Mouse (Mus musculus): ENCODE measurements around the gene Sash3. TPM values are rescaled to one million over a fixed set of nuclear protein-coding genes. Genes with fewer than 3 reads are reported as not detected.

Sash3 gene
- 0.71 and 1.8 TPM in 2 replicates for polyA plus RNA-seq (2016; fragmentation: Nextera tagmentation; extraction: Ambion mirVana)

DNA sequence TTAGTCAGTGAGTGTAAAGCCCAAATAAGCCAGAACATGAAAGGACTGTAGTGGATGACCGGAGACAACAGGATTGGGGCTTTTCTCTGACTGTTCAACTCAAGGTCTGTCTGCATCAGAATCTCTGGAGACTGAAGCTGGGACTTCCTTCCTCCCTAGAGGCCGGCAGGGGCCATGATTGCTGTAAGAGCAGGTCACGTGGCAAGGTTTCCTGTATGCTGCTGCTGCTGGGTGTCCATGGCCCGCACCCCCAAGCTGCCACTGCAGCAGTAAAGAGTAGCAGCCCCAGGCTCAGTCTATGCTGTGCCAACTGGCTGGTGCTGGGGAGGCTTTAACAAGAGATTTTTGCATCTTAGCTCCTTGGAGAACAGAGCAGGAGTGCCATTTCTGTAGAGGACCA lies at the start of gene Sash3:
Sash3 (plus strand) TSS at position 175 of the 400 bp plus-strand sequence.
- Histone ChIP-seq H3K4me3 (no peak within 1 kb of the TSS), H3K36me3 (no peaks in the 10 kb centered on the region), H3K27ac (no peak within 1 kb of the TSS), H3K27me3 (ENCODE audit: insufficient read depth, poor library complexity, severe bottlenecking) (peaks cover 3% of the 10 kb centered on the region; the same call in 1 of the 2 replicates), H3K9me3 (no peaks in the 10 kb centered on the region), H3K4me1 (no peaks in the 10 kb centered on the region)
- DNase-seq (ENCODE audit: low spot score) = no peak
- WGBS = 78% methylated on average over 4 of the region's 4 CpGs

DNA sequence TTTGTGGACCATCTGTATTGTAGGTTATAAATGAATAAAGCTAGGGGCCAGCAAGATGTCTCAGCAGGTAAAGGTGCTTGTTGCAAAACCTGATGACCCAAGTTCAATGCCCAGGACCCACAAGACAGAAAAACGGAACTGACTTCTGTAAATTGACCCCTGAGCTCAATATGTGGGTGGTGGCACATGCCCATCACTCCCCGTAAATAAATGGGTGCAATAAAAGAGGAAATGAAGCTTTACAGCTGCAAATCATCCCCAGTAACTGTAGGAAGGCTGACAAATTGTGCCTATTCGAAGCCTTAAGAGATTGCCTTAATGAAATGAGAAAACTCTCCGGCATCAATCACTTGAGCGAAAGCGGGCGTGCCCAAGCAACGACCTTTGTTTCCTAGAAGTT lies 49.7 kb upstream of the Sash3 start:
- Histone ChIP-seq H3K9me3 (no peaks in the 10 kb centered on the region), H3K4me1 (no peaks in the 10 kb centered on the region; the same call in 1 of the 2 replicates), H3K4me3 (no peak overlapping the region), H3K36me3 (no peaks in the 10 kb centered on the region), H3K27ac (no peak overlapping the region), H3K27me3 (ENCODE audit: insufficient read depth, poor library complexity, severe bottlenecking) (no peaks in the 10 kb centered on the region; the same call in 1 of the 2 replicates)
- 79% methylated on average over 8 of the region's 8 CpGs for WGBS
- no peak for DNase-seq (ENCODE audit: low spot score)

- H3K4me3 ChIP-seq = no peak overlapping the region
- no peaks in the 10 kb centered on the region for H3K36me3 ChIP-seq
- H3K4me1 ChIP-seq = no peaks in the 10 kb centered on the region
- H3K27me3 ChIP-seq (ENCODE audit: insufficient read depth, poor library complexity, severe bottlenecking) = no peaks in the 10 kb centered on the region; the same call in 1 of the 2 replicates
- no peak overlapping the region for H3K27ac ChIP-seq
- DNase-seq (ENCODE audit: low spot score) = no peak
- WGBS = 76% methylated on average over 9 of the region's 9 CpGs
- no peaks in the 10 kb centered on the region for H3K9me3 ChIP-seq
These were observed 47.6 kb upstream of the Sash3 start for GRCm38 (mm10) chrX:48098470-48099129.

DNA sequence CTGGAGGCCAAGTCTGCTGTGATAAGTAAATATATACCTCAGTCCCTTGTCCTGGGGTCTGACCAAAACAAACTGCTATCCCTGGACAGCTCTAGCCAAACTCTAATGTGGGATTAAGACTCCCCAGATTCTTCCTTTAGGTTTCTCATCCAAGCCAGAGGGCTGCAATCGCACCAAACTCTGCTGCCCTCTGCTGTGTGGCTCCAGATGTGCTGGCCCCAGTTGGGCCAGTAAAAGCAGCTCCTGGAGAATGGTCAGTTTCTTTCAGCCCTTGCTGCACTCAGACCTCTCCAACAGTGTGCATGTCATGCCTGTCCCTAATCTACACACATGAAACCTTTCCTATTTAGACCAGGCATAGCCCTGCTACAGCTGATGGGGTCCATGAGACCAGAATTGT lies 46.4 kb upstream of the Sash3 start:
- no peaks in the 10 kb centered on the region for H3K36me3 ChIP-seq
- no peak overlapping the region for H3K4me3 ChIP-seq
- H3K27ac ChIP-seq = no peak overlapping the region
- DNase-seq (ENCODE audit: low spot score) = no peak
- no peaks in the 10 kb centered on the region; the same call in 1 of the 2 replicates for H3K27me3 ChIP-seq (ENCODE audit: insufficient read depth, poor library complexity, severe bottlenecking)
- no peaks in the 10 kb centered on the region for H3K9me3 ChIP-seq
- H3K4me1 ChIP-seq = no peaks in the 10 kb centered on the region
- WGBS = 17% methylated on average over 1 of the region's 1 CpGs

DNA sequence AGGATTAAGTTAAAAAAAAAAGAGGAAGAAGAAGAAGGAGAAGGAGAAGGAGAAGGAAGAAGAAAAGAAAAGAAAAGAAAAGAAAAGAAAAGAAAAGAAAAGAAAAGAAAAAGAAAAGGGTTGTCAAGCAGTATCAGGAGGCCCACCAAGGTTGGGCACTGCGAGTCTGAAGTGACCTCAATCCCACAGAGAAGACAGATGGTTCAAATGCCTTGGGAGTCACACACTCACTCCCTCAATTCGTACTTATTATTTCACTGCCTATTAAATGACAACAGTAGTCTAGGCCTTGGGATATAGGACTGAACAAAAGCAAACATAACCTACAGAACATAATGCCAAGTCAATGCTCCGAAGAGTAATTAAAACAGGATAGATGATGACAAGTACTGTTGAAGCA lies 43.0 kb upstream of the Sash3 start:
- DNase-seq (ENCODE audit: low spot score) = no peak
- Histone ChIP-seq H3K27ac (no peak overlapping the region), H3K9me3 (no peaks in the 10 kb centered on the region), H3K36me3 (no peaks in the 10 kb centered on the region), H3K27me3 (ENCODE audit: insufficient read depth, poor library complexity, severe bottlenecking) (peaks cover 9% of the 10 kb centered on the region; the same call in 1 of the 2 replicates), H3K4me3 (no peak overlapping the region), H3K4me1 (no peaks in the 10 kb centered on the region)
- WGBS = 88% methylated on average over 3 of the region's 3 CpGs

DNA sequence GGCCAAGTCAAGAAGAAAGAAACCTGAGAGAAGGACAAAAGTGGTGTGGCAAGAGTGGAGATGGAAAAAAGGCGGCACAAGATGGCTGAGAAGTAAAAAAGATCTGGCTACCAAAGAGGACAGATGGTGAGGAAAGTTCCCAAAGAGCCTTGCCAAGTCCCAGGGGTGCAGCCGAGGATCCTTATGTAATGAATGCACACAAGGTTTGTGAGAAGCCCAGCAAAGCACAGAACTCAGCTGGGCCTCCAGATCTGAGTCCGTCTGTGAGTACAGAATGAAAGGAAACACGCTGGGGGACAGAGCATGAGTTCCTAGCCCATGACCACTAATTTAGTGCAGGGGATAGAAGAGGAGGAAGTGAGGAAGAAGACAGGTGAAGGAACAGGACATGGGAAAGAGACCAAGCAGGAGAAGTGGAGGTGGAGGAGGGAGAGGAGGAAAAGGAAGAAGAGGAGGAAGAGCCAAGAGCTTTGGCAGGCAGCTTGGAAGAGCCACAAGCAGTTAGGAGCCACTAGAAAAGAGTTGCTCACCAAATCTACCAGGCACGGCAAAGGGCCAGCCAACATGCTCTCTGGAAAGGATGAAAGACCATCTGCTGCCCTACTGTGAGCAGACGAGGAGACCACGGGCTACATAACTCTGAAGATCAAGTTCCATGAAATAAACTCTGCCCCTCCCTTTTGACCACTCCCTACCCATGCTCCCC lies 41.3 kb upstream of the Sash3 start:
- DNase-seq (ENCODE audit: low spot score) = no peak
- 80% methylated on average over 7 of the region's 7 CpGs for WGBS
- no peaks in the 10 kb centered on the region for H3K4me1 ChIP-seq
- H3K27me3 ChIP-seq (ENCODE audit: insufficient read depth, poor library complexity, severe bottlenecking) = peaks cover 9% of the 10 kb centered on the region; the same call in 1 of the 2 replicates
- no peak overlapping the region for H3K27ac ChIP-seq
- no peaks in the 10 kb centered on the region for H3K36me3 ChIP-seq
- H3K9me3 ChIP-seq = no peaks in the 10 kb centered on the region
- H3K4me3 ChIP-seq = no peak overlapping the region

- 48% methylated on average over 3 of the region's 3 CpGs for WGBS
- Histone ChIP-seq H3K27ac (no peak overlapping the region), H3K27me3 (ENCODE audit: insufficient read depth, poor library complexity, severe bottlenecking) (peaks cover 9% of the 10 kb centered on the region; the same call in 1 of the 2 replicates), H3K4me3 (no peak overlapping the region), H3K36me3 (no peaks in the 10 kb centered on the region), H3K9me3 (no peaks in the 10 kb centered on the region), H3K4me1 (no peaks in the 10 kb centered on the region)
- no peak for DNase-seq (ENCODE audit: low spot score)
These were observed 40.0 kb upstream of the Sash3 start for GRCm38 (mm10) chrX:48106226-48106625.

DNA sequence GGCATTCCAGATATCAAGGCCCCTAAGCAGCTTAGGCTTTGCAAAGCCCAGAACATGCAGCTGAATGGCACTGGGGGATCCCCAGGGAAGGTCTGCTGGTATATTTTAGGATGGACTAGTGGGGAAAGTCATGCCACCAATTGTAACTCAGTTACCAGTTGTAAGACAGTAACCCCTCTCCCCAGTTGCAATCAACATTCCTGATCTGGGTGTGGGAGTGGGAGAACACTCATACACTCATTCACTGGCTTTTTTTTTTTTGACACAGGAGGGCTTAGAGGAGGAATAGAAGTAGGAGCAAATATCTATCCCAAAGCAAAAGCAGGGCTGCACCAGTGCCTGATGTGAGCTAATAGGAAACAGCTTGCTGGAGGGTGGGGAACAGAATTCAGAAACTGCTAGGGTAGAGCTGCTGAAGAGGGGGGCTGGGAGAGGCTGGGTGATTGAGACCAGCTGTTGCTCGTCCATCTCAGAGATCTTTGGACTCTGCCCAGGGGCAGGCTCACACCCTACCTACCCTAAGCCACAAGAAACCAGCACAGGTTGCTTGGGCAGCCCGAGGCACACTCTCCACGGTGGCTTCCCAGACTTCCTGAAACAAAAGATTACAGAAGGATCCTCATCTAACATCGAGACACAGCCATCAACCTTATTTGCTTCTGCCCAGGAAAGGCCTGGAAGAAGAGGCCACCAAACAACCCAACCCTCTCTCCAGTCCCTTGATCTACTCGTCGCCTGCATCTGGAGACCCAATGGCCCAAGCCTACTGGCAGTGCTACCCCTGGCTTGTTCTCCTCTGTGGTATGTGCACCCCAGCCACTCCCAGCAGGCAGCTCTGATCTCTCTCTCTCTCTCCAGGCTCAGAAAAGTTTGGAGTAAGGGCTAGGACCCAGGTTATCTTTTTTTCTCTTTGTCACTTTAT lies 37.6 kb upstream of the Sash3 start, which contains the start of gene Xpnpep2:
Xpnpep2 (plus strand) TSS at position 332 of the 922 bp plus-strand sequence.
- Histone ChIP-seq H3K27me3 (ENCODE audit: insufficient read depth, poor library complexity, severe bottlenecking) (peaks cover 12% of the 10 kb centered on the region), H3K27ac (no peak within 1 kb of the TSS), H3K36me3 (no peaks in the 10 kb centered on the region), H3K4me1 (no peaks in the 10 kb centered on the region), H3K9me3 (no peaks in the 10 kb centered on the region), H3K4me3 (no peak within 1 kb of the TSS)
- no peak for DNase-seq (ENCODE audit: low spot score)
- 60% methylated on average over 6 of the region's 6 CpGs for WGBS

DNA sequence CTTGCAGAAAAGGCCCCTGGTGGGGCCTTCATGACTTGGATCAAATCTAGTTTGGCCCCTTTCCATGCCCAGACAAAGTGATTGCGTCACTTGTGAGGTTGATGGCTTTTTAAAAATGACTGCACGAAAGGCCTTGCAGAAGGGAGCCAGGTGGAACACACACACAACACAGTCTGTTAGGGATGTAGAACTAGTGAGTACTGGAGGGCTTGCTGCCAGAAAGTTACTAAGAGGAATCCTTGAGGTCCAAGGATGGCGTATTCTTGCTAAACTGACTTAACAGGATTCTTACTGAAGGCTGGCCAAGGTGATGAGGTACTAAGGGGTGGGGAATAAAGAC lies 37.0 kb upstream of the Sash3 start:
- Histone ChIP-seq H3K27ac (no peak overlapping the region), H3K4me1 (no peaks in the 10 kb centered on the region), H3K27me3 (ENCODE audit: insufficient read depth, poor library complexity, severe bottlenecking) (peaks cover 12% of the 10 kb centered on the region), H3K9me3 (no peaks in the 10 kb centered on the region), H3K4me3 (no peak overlapping the region), H3K36me3 (no peaks in the 10 kb centered on the region)
- WGBS = 85% methylated on average over 3 of the region's 3 CpGs
- no peak for DNase-seq (ENCODE audit: low spot score)

- Histone ChIP-seq H3K4me3 (no peak overlapping the region), H3K36me3 (no peaks in the 10 kb centered on the region), H3K4me1 (no peaks in the 10 kb centered on the region), H3K27me3 (ENCODE audit: insufficient read depth, poor library complexity, severe bottlenecking) (peaks cover 28% of the 10 kb centered on the region; the same call in 1 of the 2 replicates), H3K27ac (no peak overlapping the region), H3K9me3 (no peaks in the 10 kb centered on the region)
- DNase-seq (ENCODE audit: low spot score) = no peak
These were observed 26.9 kb upstream of the Sash3 start for GRCm38 (mm10) chrX:48119294-48119693.

DNA sequence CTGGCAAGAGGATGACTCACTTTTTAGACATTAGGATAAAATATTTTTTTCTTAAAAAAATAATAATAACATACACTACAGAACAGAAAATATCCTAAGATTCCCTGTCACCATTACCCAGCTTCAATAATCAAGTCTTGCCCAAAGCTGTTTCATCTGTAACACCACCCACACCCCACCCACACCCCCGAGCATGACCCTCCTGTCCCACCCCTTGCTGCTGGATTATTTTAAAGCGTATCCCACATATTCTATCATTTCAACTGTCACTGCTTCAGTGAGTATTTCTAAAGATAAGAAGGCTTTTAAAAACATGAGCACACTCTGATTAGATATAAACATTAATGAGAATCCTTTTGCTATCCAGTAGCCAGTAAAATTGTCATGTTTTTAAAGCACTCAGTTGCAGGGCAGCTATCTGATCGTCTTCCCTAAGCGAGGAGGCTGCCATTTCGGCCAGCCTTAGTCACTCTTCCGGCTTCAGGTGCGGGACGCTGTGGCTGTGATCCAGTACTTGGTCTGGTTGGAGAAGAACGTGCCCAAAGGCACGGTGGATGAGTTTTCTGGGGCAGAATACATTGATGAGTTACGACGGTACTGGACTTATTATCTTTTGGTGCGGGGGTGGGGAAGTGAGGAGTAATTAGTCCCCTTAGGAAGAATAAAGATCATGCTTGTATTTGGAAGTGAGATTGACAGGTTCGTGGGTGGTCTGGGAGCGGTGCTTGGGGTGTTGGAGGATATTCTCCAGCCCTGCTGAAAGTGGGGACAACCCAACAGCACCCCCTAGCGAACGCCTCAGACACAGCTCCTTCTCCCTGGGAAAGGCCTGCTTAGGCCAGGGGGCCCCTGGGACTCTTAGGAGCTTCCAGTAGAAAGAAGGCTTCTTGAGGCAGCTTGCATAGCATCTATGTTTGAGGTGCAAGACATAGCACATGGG lies 21.8 kb upstream of the Sash3 start:
- Histone ChIP-seq H3K9me3 (no peaks in the 10 kb centered on the region), H3K27ac (no peak overlapping the region), H3K27me3 (ENCODE audit: insufficient read depth, poor library complexity, severe bottlenecking) (peaks cover 21% of the 10 kb centered on the region; the same call in 1 of the 2 replicates), H3K4me1 (no peaks in the 10 kb centered on the region), H3K36me3 (no peaks in the 10 kb centered on the region), H3K4me3 (peak overlapping the region; percentile 29; the same call in 1 of the 2 replicates)
- peak; percentile 79 for DNase-seq (ENCODE audit: low spot score)
- WGBS = 27% methylated on average over 17 of the region's 17 CpGs

All from heart, embryonic 10.5 days (tissue).